Mouse (Mus musculus) urinary bladder, postnatal 25 days (tissue): Measurements from ENCODE around the gene Tmem33.

Experiments used
- DNase-seq: peaks from one replicate; pipeline ENCODE4 v3.0.0; 2022; ENCODE audit warnings: low spot score

Tmem33 gene

GRCm38 (mm10) chr5:67258473-67258872, 1.9 kb upstream of the Tmem33 start:
- no peak for DNase-seq

DNA sequence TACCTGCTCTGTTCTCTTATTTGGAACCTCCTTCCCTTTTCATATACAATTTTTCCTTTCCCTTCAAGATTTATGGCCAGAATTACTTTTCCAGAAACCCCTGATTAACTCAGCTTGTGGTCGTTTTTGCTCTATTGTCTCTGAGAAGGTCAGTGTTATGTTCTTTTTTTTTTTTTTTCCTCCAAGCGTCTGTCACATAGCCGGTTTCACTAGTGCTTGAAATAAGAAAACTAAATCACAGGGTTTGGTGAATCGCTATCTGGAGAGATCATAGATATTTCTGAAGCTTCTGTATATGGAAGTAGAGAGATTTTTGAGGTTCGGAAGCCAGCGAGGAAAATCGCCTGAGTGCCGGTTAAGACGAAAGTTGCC, 220 bp upstream of the Tmem33 start:
- DNase-seq = no peak

- no peak for DNase-seq
These were observed 2.6 kb downstream of the Tmem33 start for GRCm38 (mm10) chr5:67262964-67263363.

- DNase-seq = no peak
These were observed 5.7 kb downstream of the Tmem33 start for GRCm38 (mm10) chr5:67266106-67266505.

- DNase-seq = no peak
These were observed 8.9 kb downstream of the Tmem33 start for GRCm38 (mm10) chr5:67269309-67269708.

- no peak for DNase-seq
These were observed 19.0 kb downstream of the Tmem33 start for GRCm38 (mm10) chr5:67279407-67279806.

- DNase-seq = no peak
These were observed 19.5 kb downstream of the Tmem33 start for GRCm38 (mm10) chr5:67279840-67280239.

- DNase-seq = no peak
These were observed 20.0 kb downstream of the Tmem33 start for GRCm38 (mm10) chr5:67280400-67280799.

GRCm38 (mm10) chr5:67295029-67295428, 34.7 kb downstream of the Tmem33 start:
- no peak for DNase-seq

- no peak for DNase-seq
These were observed 35.3 kb downstream of the Tmem33 start for GRCm38 (mm10) chr5:67295682-67296081.

GRCm38 (mm10) chr5:67296171-67296570, 35.8 kb downstream of the Tmem33 start:
- no peak for DNase-seq

DNA sequence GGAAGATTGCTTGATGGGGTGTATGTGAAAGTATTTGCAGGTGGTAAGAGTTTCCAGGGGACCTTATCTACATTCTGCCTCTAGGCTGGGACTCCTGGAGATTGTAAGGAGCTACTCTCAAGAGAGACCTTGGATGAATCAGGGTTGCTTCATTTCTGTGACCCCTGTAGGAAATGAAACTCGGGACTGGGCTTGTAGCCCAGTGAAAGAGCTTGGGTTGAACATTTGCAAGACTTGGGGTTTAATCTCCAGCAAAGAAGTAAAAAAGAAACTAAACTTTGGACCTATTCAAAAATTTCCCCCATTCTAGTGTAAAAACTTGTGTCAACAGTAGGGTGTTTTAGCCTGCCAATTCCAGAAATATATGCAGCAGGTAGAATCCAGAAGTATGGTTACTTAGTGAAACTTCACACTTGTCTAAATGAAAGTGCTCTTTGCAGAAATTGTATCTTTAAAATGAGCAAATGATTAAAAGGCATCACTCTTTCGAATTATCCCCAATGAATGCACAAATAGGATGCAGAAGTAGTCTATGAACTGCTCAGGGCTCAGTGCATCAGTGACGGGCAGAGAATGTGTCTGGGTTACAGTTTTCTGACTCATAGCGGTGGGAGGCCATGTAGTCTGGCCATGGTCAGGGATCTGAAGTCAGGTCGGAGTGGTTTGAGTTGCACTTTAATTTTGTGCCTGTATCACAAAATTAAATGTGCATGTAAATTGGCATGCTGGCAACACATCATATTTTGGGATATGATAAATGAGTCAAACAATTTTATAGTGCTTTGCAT, 36.9 kb downstream of the Tmem33 start:
- no peak for DNase-seq

DNA sequence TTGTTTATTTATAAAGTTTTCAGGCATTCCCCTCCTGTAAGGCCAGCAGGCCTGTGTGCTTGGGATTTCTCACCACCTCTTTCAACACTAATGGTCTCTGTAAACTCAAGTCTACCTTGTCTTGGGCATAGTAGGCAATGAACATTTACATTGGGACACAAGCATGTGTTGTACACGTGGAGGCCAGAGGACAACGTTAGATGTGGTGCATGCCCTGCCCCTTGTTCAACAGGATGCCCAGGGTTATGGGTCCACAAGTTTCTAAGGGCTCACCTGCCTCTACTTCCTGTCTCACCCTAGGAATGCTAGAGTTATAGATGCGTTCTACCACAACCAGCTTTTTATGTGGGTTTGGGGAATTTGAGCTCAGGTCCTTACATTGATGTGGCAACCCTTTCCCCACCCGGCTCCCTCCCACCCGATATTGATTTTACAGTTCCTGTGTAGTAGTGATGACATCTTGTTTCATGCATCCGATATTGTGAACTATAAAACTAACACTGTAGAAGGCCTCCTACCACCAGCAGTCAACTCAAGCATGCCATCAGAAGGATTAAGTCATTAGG, 39.6 kb downstream of the Tmem33 start:
- DNase-seq = no peak

- DNase-seq = no peak
These were observed 40.7 kb downstream of the Tmem33 start for GRCm38 (mm10) chr5:67300926-67301597.

DNA sequence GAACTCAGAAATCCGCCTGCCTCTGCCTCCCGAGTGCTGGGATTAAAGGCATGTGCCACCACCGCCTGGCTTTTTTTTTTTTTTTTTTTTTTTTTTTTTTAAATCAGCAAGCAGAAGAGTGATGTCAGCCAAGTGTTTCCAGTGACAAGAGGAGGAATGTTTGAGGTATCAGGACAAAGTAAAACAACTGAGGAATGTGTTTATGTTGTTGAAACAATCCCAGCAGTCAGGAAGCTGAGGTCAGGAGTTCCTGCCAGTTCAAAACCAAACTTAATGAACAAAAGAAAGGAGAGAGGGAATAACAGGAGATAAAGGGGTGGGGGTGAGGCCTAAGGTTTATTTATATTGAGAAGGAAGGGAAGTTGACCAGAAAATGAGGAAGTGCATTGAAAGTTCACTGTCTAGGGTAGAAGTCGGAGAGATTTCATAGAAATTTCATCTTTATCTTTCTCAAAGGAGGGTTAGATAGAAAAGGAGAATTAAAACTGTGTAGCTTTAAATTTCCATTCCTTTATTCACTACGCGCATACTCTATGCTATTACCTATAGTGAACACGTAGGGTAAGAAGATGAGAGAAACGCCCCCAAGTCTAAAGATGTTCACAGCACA, 41.5 kb downstream of the Tmem33 start:
- DNase-seq = no peak

GRCm38 (mm10) chr5:67303816-67304215, 43.5 kb downstream of the Tmem33 start:
- DNase-seq = no peak

DNA sequence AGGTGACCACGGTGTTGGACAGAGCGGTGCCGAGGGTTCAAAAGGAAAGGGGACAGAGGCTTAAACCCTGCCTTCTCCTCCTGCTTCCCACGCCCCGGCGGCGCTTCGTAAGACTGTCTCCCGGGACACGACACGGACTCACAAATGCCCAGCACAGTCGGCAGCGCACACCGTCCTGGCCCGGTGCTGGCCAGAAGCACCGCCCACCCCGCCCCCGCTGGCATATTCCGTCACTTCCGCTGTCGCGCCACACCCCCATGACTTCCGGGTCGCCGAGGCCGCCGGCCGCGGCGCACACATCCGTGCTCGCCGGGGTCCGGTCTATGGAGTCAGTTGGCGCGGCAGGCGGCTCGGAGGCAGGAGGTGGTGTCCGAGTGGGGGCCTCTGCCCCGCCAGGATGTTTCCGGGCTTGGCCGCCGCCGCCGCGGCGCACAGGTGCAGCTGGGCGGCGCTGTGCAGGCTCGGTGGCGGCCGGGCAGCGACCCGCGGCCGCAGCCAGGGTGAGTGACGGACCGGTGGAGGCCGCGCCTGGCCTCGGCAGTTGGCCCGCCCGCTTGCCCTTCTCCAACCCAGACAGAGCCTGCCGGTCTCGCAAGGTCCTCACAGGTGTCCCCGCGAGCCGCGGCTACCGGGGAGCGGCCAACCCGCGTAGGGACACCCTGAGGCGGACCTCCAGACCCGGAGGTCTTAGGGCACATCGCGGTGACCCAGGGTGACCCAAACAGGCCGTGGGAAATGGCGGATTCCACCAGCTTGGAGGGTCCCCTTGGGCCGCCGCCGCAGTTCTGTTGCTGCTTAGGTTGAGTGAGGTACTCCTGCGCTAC, 46.5 kb downstream of the Tmem33 start, which contains the start of gene Slc30a9:
TSS of gene Slc30a9 (plus strand) at position 258 of the 824 bp plus-strand sequence.
- peak; percentile 93 for DNase-seq

DNA sequence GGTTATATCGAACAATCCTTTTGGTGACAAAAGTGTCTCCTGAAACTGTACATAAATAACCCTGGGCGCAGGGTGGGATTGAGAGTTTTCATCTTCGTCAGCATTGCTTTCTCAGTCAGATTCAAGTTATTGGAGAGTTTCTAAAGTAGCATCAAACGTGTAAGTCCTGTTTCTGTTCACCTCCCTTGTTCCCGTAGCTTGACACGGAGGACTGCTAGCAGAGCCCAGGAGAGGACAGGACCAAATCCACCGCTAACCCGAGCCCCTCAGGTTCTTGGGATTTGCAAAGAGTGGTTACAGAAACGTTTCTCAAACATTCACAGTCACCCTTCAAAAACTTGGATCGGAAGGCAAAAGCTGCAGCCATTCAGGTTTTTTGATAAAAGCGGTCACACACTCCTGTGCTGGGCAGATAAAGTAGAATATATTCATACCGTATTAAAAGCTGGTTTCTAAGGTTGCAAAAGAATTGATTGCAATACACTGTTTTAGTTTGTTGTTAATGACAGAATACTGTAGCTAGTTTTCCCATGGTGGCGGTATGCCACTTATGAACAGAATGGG, 47.4 kb downstream of the Tmem33 start:
- no peak for DNase-seq

DNA sequence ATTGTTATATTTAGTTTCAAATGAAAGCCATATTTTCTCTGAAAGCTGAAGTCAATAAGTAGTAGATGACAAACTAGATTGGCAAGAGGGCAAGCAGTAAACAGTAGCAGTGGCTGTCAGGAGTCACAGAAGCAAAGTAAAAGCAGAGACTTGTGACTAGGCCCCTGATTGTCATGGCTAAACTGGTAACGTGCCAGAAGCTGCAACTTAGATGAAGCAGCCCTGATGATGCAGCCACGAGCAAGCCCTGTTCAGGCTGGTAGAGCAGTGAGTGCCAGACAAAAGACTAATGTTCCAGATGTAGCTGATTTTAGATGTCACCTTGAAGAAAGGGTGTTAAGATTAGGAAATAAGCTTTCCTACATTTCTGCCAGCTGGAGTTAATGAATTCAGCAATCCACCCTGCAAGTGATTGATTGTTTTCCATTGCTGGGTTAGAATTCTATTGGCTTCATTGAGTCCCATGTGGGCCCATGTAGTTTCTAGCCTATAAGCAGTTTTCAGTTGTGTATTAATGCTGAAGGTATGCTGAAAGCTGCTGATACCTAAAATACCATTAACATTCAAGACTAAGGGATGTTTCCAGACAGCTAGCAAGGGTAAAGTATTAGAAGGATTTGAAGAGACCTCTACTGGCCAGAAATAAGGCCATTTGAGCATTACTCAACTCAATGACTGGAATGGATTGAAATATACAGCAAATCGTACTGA, 51.6 kb downstream of the Tmem33 start:
- no peak for DNase-seq

DNA sequence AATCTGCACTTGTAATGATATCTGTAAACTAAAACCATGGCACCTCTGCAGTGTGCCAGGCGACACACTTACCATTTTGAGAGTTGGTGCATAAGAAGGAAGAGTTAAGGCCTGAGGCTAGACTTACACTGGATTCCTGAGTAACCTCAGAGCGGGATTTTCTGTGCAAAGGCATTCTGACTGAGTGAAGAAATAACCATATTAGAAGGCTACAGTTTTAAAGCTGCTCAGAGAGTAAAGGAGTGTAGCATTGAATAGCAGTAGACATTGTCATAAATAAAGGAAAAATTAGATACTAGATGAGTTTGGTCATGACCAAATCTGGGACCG, 52.1 kb downstream of the Tmem33 start:
- DNase-seq = no peak

DNA sequence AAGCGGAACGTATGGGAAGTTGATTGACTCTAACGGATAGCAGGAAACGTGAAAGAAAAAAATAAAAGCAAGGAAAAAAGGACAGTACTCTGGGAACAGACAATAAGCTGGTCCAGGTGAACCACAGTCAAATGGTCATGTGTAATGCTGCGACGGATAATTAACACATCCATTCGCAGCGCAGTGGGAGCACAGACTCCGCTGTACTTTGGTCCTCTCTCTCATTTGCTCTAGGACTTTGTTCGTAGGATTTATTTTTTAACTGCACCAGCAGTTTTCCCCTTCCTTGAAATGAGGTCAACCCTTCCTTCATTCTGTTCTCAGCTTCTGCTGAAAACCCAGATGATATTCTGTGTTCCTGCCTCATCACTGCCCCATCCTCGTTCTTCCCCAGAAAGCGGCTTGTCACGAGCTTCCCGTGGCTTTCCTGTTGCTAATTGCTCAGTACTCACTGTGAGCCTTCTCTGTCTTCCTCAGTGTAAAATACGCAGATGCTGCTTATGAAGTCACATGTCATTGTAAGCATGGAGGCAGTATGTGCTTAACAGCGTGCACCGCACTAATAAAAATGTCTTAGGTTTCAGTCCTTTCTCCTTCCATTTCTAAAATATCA, 61.4 kb downstream of the Tmem33 start:
- no peak for DNase-seq
